Mouse (Mus musculus) layer of hippocampus, adult 9-11 months (tissue): ENCODE results near the gene Fermt3.

Source experiments
- DNase-seq: peaks from one replicate; pipeline ENCODE4 v3.0.0; 2022

Gene Fermt3

GRCm38 (mm10) chr19:6987904-6988285 lies 31.4 kb downstream of the Fermt3 start:
- no peak for DNase-seq

GRCm38 (mm10) chr19:6987061-6987903 lies 32.0 kb downstream of the Fermt3 start, which contains the start of gene Vegfb:
TSS of gene Vegfb (minus strand) at chr19:6987651.
- no peak for DNase-seq

GRCm38 (mm10) chr19:6985951-6986708 lies 33.1 kb downstream of the Fermt3 start:
- DNase-seq = no peak

GRCm38 (mm10) chr19:6985300-6985699 lies 34.0 kb downstream of the Fermt3 start:
- no peak for DNase-seq

- no peak for DNase-seq
These were observed 35.6 kb downstream of the Fermt3 start for GRCm38 (mm10) chr19:6983621-6984020.

- DNase-seq = no peak
These were observed 37.8 kb downstream of the Fermt3 start for GRCm38 (mm10) chr19:6981465-6981864.

- peak; percentile 99 for DNase-seq
These were observed 38.7 kb downstream of the Fermt3 start, which contains the start of gene Fkbp2 for GRCm38 (mm10) chr19:6980381-6981093. TSS of gene Fkbp2 (minus strand) at chr19:6980501.

- peak; percentile 100 for DNase-seq
These were observed 39.5 kb downstream of the Fermt3 start for GRCm38 (mm10) chr19:6979486-6980380.

GRCm38 (mm10) chr19:6979001-6979479 lies 40.2 kb downstream of the Fermt3 start:
- DNase-seq = peak; percentile 78

GRCm38 (mm10) chr19:6978639-6978974 lies 40.7 kb downstream of the Fermt3 start:
- DNase-seq = no peak

GRCm38 (mm10) chr19:6977759-6978638 lies 41.3 kb downstream of the Fermt3 start:
- no peak for DNase-seq

GRCm38 (mm10) chr19:6975537-6976521 lies 43.4 kb downstream of the Fermt3 start, which contains the start of gene Plcb3:
TSS of gene Plcb3 (minus strand) at chr19:6976470.
- DNase-seq = peak; percentile 82

GRCm38 (mm10) chr19:6974211-6975205 lies 44.8 kb downstream of the Fermt3 start, which contains the start of gene Ppp1r14b:
TSS of gene Ppp1r14b (plus strand) at chr19:6974968.
- peak; percentile 74 for DNase-seq

GRCm38 (mm10) chr19:6973581-6974190 lies 45.6 kb downstream of the Fermt3 start:
- no peak for DNase-seq

- DNase-seq = no peak
These were observed 46.9 kb downstream of the Fermt3 start for GRCm38 (mm10) chr19:6972247-6972917.

- DNase-seq = no peak
These were observed 47.6 kb downstream of the Fermt3 start for GRCm38 (mm10) chr19:6971644-6972043.

- DNase-seq = no peak
These were observed 48.7 kb downstream of the Fermt3 start for GRCm38 (mm10) chr19:6970460-6971085.
